Mouse (Mus musculus): ENCODE results near the gene Setd2.

Setd2 gene

DNA sequence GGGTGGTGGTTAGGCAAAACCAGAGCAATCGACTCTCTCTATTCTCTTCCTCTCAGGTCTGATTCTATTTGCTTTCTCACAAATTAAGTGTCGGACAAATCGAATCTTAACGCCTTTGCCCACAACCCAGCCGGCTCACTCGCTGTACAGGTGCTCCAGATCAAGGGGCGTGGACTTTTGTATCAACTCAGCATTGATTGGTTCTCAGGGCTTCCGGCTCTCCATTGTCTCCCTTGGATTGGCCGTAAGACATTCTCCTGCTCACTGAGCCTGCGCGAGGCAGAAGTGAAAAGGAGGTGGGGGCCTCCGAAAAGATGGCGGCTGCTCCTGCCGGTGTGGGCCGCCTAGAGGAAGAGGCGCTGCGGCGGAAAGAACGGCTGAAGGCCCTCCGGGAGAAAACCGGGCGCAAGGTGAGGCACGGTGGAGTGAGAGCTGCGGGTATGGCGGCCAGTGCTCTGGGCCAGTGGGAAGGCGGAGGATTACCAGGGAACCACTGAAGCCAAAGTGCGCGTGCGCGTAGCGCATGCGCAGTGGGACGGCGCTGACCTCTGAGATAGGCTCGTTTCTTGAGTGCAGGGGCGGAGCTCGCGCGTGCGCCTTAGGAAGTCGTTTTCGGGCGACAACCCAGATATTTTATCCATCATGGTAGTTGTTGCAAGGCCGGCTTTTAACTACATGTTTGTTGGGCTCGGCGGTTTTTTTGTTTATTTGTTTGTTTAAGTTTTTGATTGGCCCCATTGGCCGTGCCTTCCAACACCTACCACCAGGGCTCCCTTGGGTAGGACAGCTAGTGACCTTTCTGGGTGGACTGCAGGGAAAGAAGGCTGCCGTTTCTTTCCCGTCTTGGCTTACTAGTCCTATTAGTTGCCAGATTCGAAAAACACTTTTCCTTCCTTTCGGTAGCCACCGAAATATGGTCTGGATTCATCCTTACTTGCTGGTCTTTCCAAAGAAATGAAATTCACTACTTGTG lies 124.1 kb downstream of the Setd2 start, which contains the start of gene Ccdc12:
Gene Ccdc12, plus strand, starts transcription at position 255 of the 973 bp plus-strand sequence.
- under 1% methylated on average over 52 of the region's 52 CpGs for WGBS

DNA sequence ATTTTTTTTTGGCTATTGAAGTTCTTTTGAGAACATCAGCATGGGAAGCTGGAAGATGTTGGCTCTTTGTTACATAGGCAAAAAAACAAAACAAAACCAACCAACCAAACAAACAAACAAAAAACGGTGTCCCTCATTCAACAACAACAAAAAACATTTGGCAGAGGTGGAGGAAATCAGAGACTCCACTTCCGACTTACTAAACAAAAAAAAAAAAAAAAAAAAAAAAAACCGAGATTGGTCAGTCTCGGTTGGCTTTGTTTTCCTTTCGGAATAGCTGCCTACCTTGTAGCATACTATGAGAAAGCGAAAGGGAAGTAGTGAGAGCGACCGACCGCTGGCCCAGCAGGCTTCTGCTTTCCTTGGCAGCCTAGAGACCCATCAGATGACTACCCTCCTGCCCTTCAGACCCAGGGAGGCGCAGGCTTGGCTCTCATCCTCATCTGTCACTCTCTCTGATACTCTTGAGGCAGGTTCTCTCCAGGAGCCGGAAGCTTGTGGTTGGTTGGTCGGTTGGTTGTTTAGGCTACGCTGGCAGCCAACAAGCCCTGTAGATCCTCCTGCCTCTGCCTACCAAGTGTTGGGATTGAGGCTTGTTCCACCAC lies 125.2 kb downstream of the Setd2 start:
- 65% methylated on average over 13 of the region's 13 CpGs for WGBS

- WGBS: 90% methylated on average over 12 of the region's 12 CpGs
Measured at GRCm38 (mm10) chr9:110659521-110659920, 127.1 kb downstream of the Setd2 start.

- WGBS: 72% methylated on average over 2 of the region's 2 CpGs
Measured at GRCm38 (mm10) chr9:110660208-110660607, 127.8 kb downstream of the Setd2 start.

GRCm38 (mm10) chr9:110660856-110661612 lies 128.6 kb downstream of the Setd2 start:
- 60% methylated on average over 7 of the region's 7 CpGs for WGBS

GRCm38 (mm10) chr9:110662844-110663243 lies 130.4 kb downstream of the Setd2 start:
- 82% methylated on average over 1 of the region's 1 CpGs for WGBS

DNA sequence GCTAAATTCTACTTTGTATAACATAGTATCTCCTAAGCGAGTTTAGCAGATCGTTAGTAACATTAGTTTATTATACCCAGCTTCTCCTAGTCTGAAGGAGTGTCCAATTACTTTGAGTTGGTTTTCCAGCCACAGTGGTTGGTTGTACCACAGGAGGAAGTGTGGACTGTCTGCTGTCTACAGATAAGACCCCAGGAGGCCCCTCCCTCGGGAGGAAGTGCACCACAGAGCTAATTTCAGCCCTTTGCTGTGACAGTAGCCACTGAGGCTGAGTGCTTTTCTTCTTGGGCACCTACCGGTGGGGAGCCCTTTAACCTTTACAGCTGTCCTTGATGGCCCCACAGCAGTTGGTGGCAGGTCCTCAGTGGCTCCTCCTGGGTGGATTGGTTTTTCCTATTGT lies 133.5 kb downstream of the Setd2 start:
- WGBS: 40% methylated on average over 4 of the region's 4 CpGs

DNA sequence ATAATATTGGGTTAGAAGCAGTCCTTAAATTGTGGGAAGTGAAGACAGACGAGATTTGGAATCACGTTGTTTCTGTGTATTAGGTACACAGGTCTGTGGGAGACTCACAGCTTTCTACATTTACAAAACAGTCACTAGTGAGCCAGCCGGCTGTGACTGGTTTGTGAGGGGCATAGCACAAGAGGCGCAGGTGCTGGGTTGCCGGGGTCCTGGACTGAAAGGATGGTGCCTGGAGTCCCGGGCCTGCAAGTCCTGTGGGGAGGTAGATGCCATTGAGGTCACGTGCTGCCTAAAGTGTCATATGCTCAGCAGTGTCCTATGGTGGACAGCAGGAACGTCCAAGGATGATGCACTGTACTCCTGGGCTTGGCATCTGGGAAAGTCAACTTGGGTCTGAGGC lies 134.0 kb downstream of the Setd2 start:
- WGBS: 56% methylated on average over 8 of the region's 8 CpGs

GRCm38 (mm10) chr9:110667219-110667836 lies 134.9 kb downstream of the Setd2 start:
- WGBS: 48% methylated on average over 4 of the region's 4 CpGs
